Mouse (Mus musculus): ENCODE measurements at regions not wholly inside any gene's neighbourhood (a gene's known extent, or its start where the extent isn't known, plus 50 kb on each side); places are given as distances from the start of the nearest gene placed in this dataset.

DNA sequence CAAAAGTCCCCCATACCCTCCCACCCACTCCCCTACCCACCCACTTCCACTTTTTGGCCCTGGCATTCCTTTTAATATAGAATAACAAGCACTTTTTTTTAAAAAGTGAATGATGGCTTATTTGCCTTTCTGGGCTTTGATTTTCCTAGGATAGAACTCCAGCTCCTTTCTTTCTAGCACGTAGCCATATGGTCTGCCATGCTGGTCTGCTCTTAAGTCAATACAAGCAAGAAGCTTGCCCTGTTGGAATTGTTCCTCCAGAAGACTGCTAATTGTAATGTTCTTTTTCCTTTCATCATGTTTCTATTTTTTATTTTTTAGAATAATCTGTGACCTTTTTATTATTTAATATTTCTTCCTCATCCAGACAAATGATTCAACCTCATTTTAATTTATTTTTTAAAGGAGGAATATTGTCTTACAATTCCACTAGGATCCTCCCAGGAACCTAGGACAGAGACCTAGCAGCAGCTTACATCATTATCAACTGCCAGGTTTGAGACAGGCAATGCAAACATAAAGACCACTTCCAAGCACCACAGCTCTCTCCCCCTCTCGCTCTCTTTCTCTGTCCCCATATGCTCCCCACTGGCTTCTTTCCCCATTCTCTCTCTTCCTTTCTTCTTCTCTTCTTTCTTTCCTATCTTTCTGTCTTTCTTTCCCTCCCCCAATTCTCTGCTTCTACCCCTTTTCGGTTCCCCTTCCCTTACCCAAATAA, 558.9 kb downstream of the Otol1 start:
- no peak for DNase-seq (ENCODE audit: low spot score in 2 of 2)

DNA sequence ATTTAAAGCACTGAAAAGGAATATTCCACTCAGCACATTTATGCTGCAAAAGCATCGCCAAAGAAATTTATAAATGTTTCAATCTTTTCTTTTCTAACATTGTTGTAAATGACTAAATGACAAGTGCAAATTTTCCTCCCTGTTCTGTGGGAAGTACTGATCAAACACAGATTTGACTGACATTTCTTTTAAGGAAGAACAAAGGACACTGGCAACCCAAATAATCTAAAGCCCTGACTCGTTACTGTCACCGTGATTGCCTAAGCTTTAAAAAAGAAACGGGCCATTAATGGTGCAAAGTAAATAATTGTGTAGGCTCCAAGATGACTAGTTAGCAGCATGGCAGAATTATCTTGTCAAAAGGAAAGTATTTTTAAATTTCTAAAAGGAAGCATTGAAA, 587.4 kb downstream of the Otol1 start:
- DNase-seq (ENCODE audit: low spot score in 2 of 2): peak in 1 of 2 experiments; percentile 3

All from layer of hippocampus, adult 18-20 months (tissue).